ENCODE assay signal across 7 mouse cellular contexts in the genomic region with DNA sequence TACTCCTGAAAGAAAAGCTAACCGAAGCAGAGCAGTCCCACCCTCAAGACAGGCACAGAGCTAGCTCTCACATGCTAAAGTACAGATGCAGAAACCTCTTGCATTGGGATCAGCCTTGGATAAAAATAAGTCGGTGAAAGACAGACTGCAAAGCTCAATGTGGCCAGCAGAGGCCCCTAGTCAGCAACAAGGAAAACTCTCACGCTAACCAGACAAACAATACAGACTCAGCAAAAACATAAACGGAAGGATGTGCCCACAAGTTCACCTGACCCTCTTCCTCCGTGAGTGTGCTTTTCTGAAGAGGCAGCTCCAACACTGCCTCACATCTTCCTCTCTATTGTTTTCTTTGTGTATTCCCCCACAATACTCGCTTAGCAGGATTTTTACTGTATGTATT.
DNase-seq lines count a peak whose midpoint lies in the region; ATAC-seq and TF ChIP-seq lines count a peak whose summit lies in the region.

No protein-coding gene starts in this region.

- H3K9me3 ChIP-seq in hindbrain, postnatal 0 days (ENCODE audit: low read length), result no peaks in the 10 kb centered on the region

- peak overlapping the region; percentile 49 for H3K4me2 ChIP-seq in hindbrain, postnatal 0 days (ENCODE audit: low read depth, low read length)

- peak; percentile 92 for ATAC-seq in activated CD4-positive, CD25-positive, alpha-beta regulatory T cell, adult 4 months
- peak; percentile 65; the same call in 1 of the 2 replicates for ATAC-seq in hindbrain, postnatal 0 days

- WGBS in hindbrain, postnatal 0 days, result 13% methylated on average over 6 of the region's 6 CpGs

- no peaks in the 10 kb centered on the region for H3K27me3 ChIP-seq in hindbrain, postnatal 0 days (ENCODE audit: insufficient read depth, low read length)

- DNase-seq in cerebellum, postnatal 25 days, result peak; percentile 76 to 80
- DNase-seq in frontal cortex, postnatal 25 days (ENCODE audit: low spot score in 2 of 2), result peak; percentile 48 to 69
- DNase-seq in hindbrain, postnatal 0 days (ENCODE audit: low spot score), result peak; percentile 82
- DNase-seq in left cerebral cortex, adult 11 months (ENCODE audit: low spot score), result peak; percentile 57
- peak; percentile 72 for DNase-seq in lung, postnatal 36 days
- DNase-seq in right cerebral cortex, adult 18-20 months, result peak; percentile 62

- no peaks in the 10 kb centered on the region for H3K36me3 ChIP-seq in hindbrain, postnatal 0 days (ENCODE audit: insufficient read depth, low read length)

- H3K4me1 ChIP-seq in hindbrain, postnatal 0 days (ENCODE audit: insufficient read depth, low read length), result no peaks in the 10 kb centered on the region

- no peak overlapping the region for H3K9ac ChIP-seq in hindbrain, postnatal 0 days (replicated peaks; ENCODE audit: low read length)

- H3K27ac ChIP-seq in hindbrain, postnatal 0 days, result no peak overlapping the region

- H3K4me3 ChIP-seq in hindbrain, postnatal 0 days (ENCODE audit: low read length), result no peak overlapping the region

- TF ChIP-seq CTCF in hindbrain, postnatal 0 days (IDR thresholded peaks at IDR 0.05; ENCODE audit: low read depth), result peak; percentile 85
